In the genomic region with DNA sequence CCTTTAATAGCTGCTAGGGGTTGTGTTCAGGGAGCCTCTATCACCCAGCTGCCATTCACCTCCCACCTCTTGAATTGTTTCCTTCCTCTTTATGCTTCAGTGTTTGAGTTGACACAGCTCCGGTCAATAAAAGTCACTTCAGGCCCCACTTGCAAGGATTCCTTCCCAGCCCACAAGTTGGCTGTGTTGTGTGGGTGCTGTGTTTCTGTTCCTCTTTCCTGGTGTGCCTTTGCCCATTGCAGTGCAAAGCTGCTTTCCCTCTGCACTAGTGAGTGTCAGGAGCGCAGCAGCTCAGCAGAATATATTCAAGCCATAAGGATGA, we compare ENCODE assay signal across 20 mouse cellular contexts. TPM values are rescaled to one million over a fixed set of nuclear protein-coding genes. Genes with fewer than 3 reads are reported as not detected.
DNase-seq lines count a peak whose midpoint lies in the region; ATAC-seq and TF ChIP-seq lines count a peak whose summit lies in the region.
"Had no signal": no experiment of that assay in that cellular context is flagged by ENCODE, and none has a peak within 500 bp of the region (broad histone marks: within the 10 kb centered on the region; RNA-seq: fewer than 3 reads in every experiment).

No protein-coding gene starts in this region.

- TF ChIP-seq CTCF in intestine, postnatal 0 days (IDR thresholded peaks at IDR 0.05; ENCODE audit: low read depth), result no peak

- peaks cover 64% of the 10 kb centered on the region for H3K36me3 ChIP-seq in intestine, postnatal 0 days (ENCODE audit: control insufficient read depth, insufficient read depth)
- peaks cover 4% of the 10 kb centered on the region; the same call in 1 of the 2 replicates for H3K36me3 ChIP-seq in intestine, embryonic 16.5 days (ENCODE audit: control insufficient read depth, insufficient read depth, low read length)
- peaks cover 89% of the 10 kb centered on the region for H3K36me3 ChIP-seq in midbrain, embryonic 10.5 days

- peak; percentile 36 to 46 for DNase-seq in B cell, adult 2 months
- peak; percentile 5 for DNase-seq in lung, postnatal 10 days
- no peak for DNase-seq in yolk sac, embryonic 10.5 days (ENCODE audit: low spot score)
- DNase-seq in midbrain, embryonic 10.5 days (ENCODE audit: low spot score), result no peak
- DNase-seq: adrenal gland, postnatal 36 days; cerebellum, postnatal 14 days; gastrocnemius, postnatal 36 days; kidney, adult 9 months; layer of hippocampus, adult 9-11 months; lung, embryonic 14.5 days had no signal

- no peak overlapping the region for H3K4me2 ChIP-seq in intestine, postnatal 0 days (replicated peaks; ENCODE audit: low read depth)
- H3K4me2 ChIP-seq in intestine, embryonic 16.5 days (ENCODE audit: low read depth, low read length), result no peak overlapping the region
- H3K4me2 ChIP-seq: forebrain, embryonic 13.5 days; heart, embryonic 13.5 days; limb, embryonic 13.5 days; lung, embryonic 14.5 days; midbrain, embryonic 12.5 days had no signal

- ATAC-seq in intestine, postnatal 0 days, result no peak
- no peak for ATAC-seq in intestine, embryonic 16.5 days
- ATAC-seq in monocyte, adult 5-6 weeks (replicated peaks; ENCODE audit: insufficient number of reproducible peaks, low FRiP score, low TSS enrichment, poor library complexity, severe bottlenecking), result peak; percentile 66
- ATAC-seq: activated CD4-positive, CD25-positive, alpha-beta regulatory T cell, adult 4 months; forebrain, embryonic 13.5 days; Patski had no signal

- H3K4me1 ChIP-seq in intestine, postnatal 0 days (replicated peaks; ENCODE audit: control insufficient read depth, insufficient read depth, low read length), result no peaks in the 10 kb centered on the region
- no peaks in the 10 kb centered on the region for H3K4me1 ChIP-seq in intestine, embryonic 16.5 days (ENCODE audit: control insufficient read depth, insufficient read depth, low read length)
- no peaks in the 10 kb centered on the region for H3K4me1 ChIP-seq in midbrain, embryonic 10.5 days
- H3K4me1 ChIP-seq: forebrain, embryonic 13.5 days; hindbrain, embryonic 10.5 days; limb, embryonic 13.5 days; midbrain, embryonic 12.5 days had no signal

- WGBS in intestine, postnatal 0 days, result 67% methylated on average over 2 of the region's 2 CpGs
- 82% methylated on average over 2 of the region's 2 CpGs for WGBS in intestine, embryonic 16.5 days
- 91% methylated on average over 2 of the region's 2 CpGs for WGBS in midbrain, embryonic 10.5 days

- peak overlapping the region; percentile 74 for H3K27ac ChIP-seq in intestine, postnatal 0 days (ENCODE audit: low read depth, low read length)
- H3K27ac ChIP-seq in intestine, embryonic 16.5 days (ENCODE audit: low read length), result no peak overlapping the region
- H3K27ac ChIP-seq in midbrain, embryonic 10.5 days (replicated peaks), result no peak overlapping the region
- H3K27ac ChIP-seq: forebrain, embryonic 13.5 days; heart, embryonic 13.5 days; hindbrain, embryonic 10.5 days; limb, embryonic 13.5 days; midbrain, embryonic 12.5 days had no signal

- no peaks in the 10 kb centered on the region for H3K9me3 ChIP-seq in intestine, postnatal 0 days (ENCODE audit: control insufficient read depth)
- H3K9me3 ChIP-seq in intestine, embryonic 16.5 days (ENCODE audit: control insufficient read depth, low read length), result no peaks in the 10 kb centered on the region
- H3K9me3 ChIP-seq in midbrain, embryonic 10.5 days (replicated peaks), result no peaks in the 10 kb centered on the region
- H3K9me3 ChIP-seq: forebrain, embryonic 13.5 days; heart, embryonic 13.5 days; hindbrain, embryonic 10.5 days; limb, embryonic 13.5 days; midbrain, embryonic 12.5 days had no signal

- no peak overlapping the region for H3K9ac ChIP-seq in intestine, postnatal 0 days (ENCODE audit: low read depth, low read length)
- H3K9ac ChIP-seq in intestine, embryonic 16.5 days (ENCODE audit: low read depth, low read length), result no peak overlapping the region
- H3K9ac ChIP-seq: forebrain, embryonic 13.5 days; heart, embryonic 13.5 days; limb, embryonic 13.5 days; lung, embryonic 14.5 days; midbrain, embryonic 12.5 days had no signal

- no peaks in the 10 kb centered on the region for H3K27me3 ChIP-seq in intestine, postnatal 0 days (replicated peaks; ENCODE audit: control insufficient read depth, insufficient read depth, low read length)
- H3K27me3 ChIP-seq in intestine, embryonic 16.5 days (replicated peaks; ENCODE audit: control insufficient read depth, insufficient read depth, low read length), result no peaks in the 10 kb centered on the region
- no peaks in the 10 kb centered on the region for H3K27me3 ChIP-seq in midbrain, embryonic 10.5 days (ENCODE audit: low read depth, poor library complexity, severe bottlenecking)
- H3K27me3 ChIP-seq: forebrain, embryonic 13.5 days; heart, embryonic 13.5 days; limb, embryonic 13.5 days; midbrain, embryonic 12.5 days; Patski had no signal

- no peak overlapping the region for H3K4me3 ChIP-seq in intestine, postnatal 0 days (ENCODE audit: low read depth, low read length)
- no peak overlapping the region for H3K4me3 ChIP-seq in intestine, embryonic 16.5 days (ENCODE audit: low read length)
- no peak overlapping the region for H3K4me3 ChIP-seq in midbrain, embryonic 10.5 days
- H3K4me3 ChIP-seq: forebrain, embryonic 13.5 days; heart, embryonic 13.5 days; hindbrain, embryonic 10.5 days; limb, embryonic 13.5 days; midbrain, embryonic 12.5 days had no signal

RNA-seq across cellular contexts. Expression of a gene that starts 45.1 kb away (rescaled TPM):
- polyA plus RNA-seq in intestine, postnatal 0 days (2015; fragmentation: Nextera tagmentation; extraction: Ambion mirVana), result 5.1 and 5.5 TPM in 2 replicates
- 3.5 and 3.7 TPM in 2 replicates for polyA plus RNA-seq in intestine, embryonic 16.5 days (2015; fragmentation: Nextera tagmentation; extraction: Ambion mirVana)
- total RNA-seq in monocyte, adult 5-6 weeks (2017), result 8.7 to 12.1 TPM (median 11.2 TPM) in 3 replicates
- polyA plus RNA-seq in midbrain, embryonic 10.5 days (2016; fragmentation: Nextera tagmentation; extraction: Ambion mirVana), result 3.6 and 3.8 TPM in 2 replicates

RNA-seq across cellular contexts. Expression of a gene that starts 45.3 kb away (rescaled TPM):
- 75.2 and 76.0 TPM in 2 replicates for polyA plus RNA-seq in intestine, postnatal 0 days (2015; fragmentation: Nextera tagmentation; extraction: Ambion mirVana)
- 93.5 and 111 TPM in 2 replicates for polyA plus RNA-seq in intestine, embryonic 16.5 days (2015; fragmentation: Nextera tagmentation; extraction: Ambion mirVana)
- total RNA-seq in monocyte, adult 5-6 weeks (2017), result 22.0 to 29.6 TPM (median 23.1 TPM) in 3 replicates
- polyA plus RNA-seq in midbrain, embryonic 10.5 days (2016; fragmentation: Nextera tagmentation; extraction: Ambion mirVana), result 82.3 and 86.2 TPM in 2 replicates

Comparison
In these comparisons a context has a peak if more than half of its experiments do, and no peak if none do; other contexts are left out.
1. DNase-seq: peak in B cell, adult 2 months (2 of 2) and lung, postnatal 10 days (single experiment); none in yolk sac, embryonic 10.5 days (single experiment) and midbrain, embryonic 10.5 days (single experiment).